Mouse (Mus musculus): Measurements from ENCODE around the gene Plagl2. TPM values are rescaled to one million over a fixed set of nuclear protein-coding genes. Genes with fewer than 3 reads are reported as not detected.

Plagl2 gene
- polyA plus RNA-seq, 1 experiment from 2014 or later, result 15.4 TPM

Other genes with a start within 250 kb of the Plagl2 start
- gene Pdrg1, start 226.0 kb downstream of the Plagl2 start, polyA plus RNA-seq (2015; fragmentation: Nextera tagmentation; extraction: Ambion mirVana), result 111 and 112 TPM in 2 replicates
- not detected in 2 replicates for gene Xkr7, start 209.6 kb downstream of the Plagl2 start, polyA plus RNA-seq (2015; fragmentation: Nextera tagmentation; extraction: Ambion mirVana)
- 3.5 and 3.6 TPM in 2 replicates for gene Ccm2l, start 175.5 kb downstream of the Plagl2 start, polyA plus RNA-seq (2015; fragmentation: Nextera tagmentation; extraction: Ambion mirVana)
- gene Hck, start 133.0 kb downstream of the Plagl2 start, polyA plus RNA-seq (2015; fragmentation: Nextera tagmentation; extraction: Ambion mirVana), result 5.3 and 5.4 TPM in 2 replicates
- gene Tm9sf4, start 80.1 kb downstream of the Plagl2 start, polyA plus RNA-seq (2015; fragmentation: Nextera tagmentation; extraction: Ambion mirVana), result 90.9 and 93.2 TPM in 2 replicates
- 10.3 and 12.2 TPM in 2 replicates for gene Tspyl3, start 16.0 kb downstream of the Plagl2 start, polyA plus RNA-seq (2015; fragmentation: Nextera tagmentation; extraction: Ambion mirVana)
- 6.4 and 7.0 TPM in 2 replicates for gene Pofut1, start 107 bp upstream of the Plagl2 start, polyA plus RNA-seq (2015; fragmentation: Nextera tagmentation; extraction: Ambion mirVana)
- gene Kif3b, start 50.0 kb upstream of the Plagl2 start, polyA plus RNA-seq (2015; fragmentation: Nextera tagmentation; extraction: Ambion mirVana), result 8.1 and 9.0 TPM in 2 replicates
- gene Asxl1, start 104.4 kb upstream of the Plagl2 start, polyA plus RNA-seq (2015; fragmentation: Nextera tagmentation; extraction: Ambion mirVana), result 11.2 and 12.2 TPM in 2 replicates